14 mouse cellular contexts compared by ENCODE assay signal in the genomic region with DNA sequence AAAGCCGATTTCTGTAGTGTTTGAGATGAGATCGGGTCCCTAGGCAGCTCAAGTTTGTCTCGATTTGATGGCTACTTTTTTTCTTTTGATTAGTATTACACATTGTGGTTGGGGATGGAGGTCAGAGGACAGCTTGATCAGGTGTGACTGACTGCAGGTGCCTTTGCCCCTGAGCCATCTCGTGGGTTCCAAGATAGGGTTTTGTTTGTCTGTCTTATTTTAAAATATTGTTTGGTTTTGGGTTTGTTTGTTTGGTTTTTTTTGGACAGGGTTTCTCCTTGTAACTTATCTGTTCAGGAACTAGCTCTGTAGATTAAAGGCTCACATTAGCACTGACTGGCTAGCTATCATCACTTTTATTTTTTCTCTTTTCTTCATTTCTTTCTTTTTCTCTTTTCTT. TPM values are rescaled to one million over a fixed set of nuclear protein-coding genes. Genes with fewer than 3 reads are reported as not detected.
DNase-seq lines count a peak whose midpoint lies in the region; ATAC-seq and TF ChIP-seq lines count a peak whose summit lies in the region.
"Had no signal": no experiment of that assay in that cellular context is flagged by ENCODE, and none has a peak within 500 bp of the region (broad histone marks: within the 10 kb centered on the region; RNA-seq: fewer than 3 reads in every experiment).

No protein-coding gene starts in this region.

- no peak for DNase-seq in heart, adult 2 months
- no peak for DNase-seq in heart, adult 8-10 months (ENCODE audit: low spot score)
- no peak for DNase-seq in layer of hippocampus, adult 2 months (ENCODE audit: low spot score in 2 of 2)
- no peak for DNase-seq in layer of hippocampus, postnatal 10 days (ENCODE audit: low spot score in 2 of 2)
- peak; percentile 18 for DNase-seq in MN1 (ENCODE audit: low spot score)
- DNase-seq in cerebellum, postnatal 14 days = no peak
- DNase-seq: cerebellum, postnatal 25 days had no signal

- H3K36me3 ChIP-seq in heart, adult 2 months (ENCODE audit: control insufficient read depth, insufficient read depth, low read length) = peaks cover 18% of the 10 kb centered on the region
- peaks cover 13% of the 10 kb centered on the region; the same call in 1 of the 2 replicates for H3K36me3 ChIP-seq in limb, embryonic 12.5 days
- H3K36me3 ChIP-seq: intestine, embryonic 15.5 days had no signal

- no peak overlapping the region for H3K9ac ChIP-seq in heart, adult 2 months (ENCODE audit: low read depth, low read length)
- H3K9ac ChIP-seq in limb, embryonic 12.5 days (replicated peaks) = no peak overlapping the region

- peak overlapping the region; percentile 4; the same call in 1 of the 2 replicates for H3K27ac ChIP-seq in heart, adult 2 months
- peak overlapping the region; percentile 99; the same call in 1 of the 2 replicates for H3K27ac ChIP-seq in layer of hippocampus, adult 2 months
- H3K27ac ChIP-seq in limb, embryonic 12.5 days = peak overlapping the region; percentile 64

- peaks cover 17% of the 10 kb centered on the region for H3K4me1 ChIP-seq in heart, adult 2 months (ENCODE audit: control insufficient read depth, insufficient read depth, low read length)
- H3K4me1 ChIP-seq in limb, embryonic 12.5 days (replicated peaks) = peaks cover 48% of the 10 kb centered on the region

- TF ChIP-seq EP300 in heart, adult 2 months (IDR thresholded peaks at IDR 0.05; ENCODE audit: insufficient read depth, low read depth, low read length) = no peak

- H3K4me3 ChIP-seq in heart, adult 2 months = no peak overlapping the region
- no peak overlapping the region for H3K4me3 ChIP-seq in layer of hippocampus, adult 2 months
- H3K4me3 ChIP-seq in limb, embryonic 12.5 days (replicated peaks) = no peak overlapping the region

- no peak overlapping the region for H3K4me2 ChIP-seq in limb, embryonic 12.5 days

- TF ChIP-seq POLR2A in heart, adult 2 months (IDR thresholded peaks at IDR 0.05; ENCODE audit: insufficient read depth, low read depth, low read length) = no peak

- H3K79me2 ChIP-seq in heart, adult 2 months (replicated peaks; ENCODE audit: control insufficient read depth, insufficient read depth, low read length) = no peaks in the 10 kb centered on the region; the same call in 1 of the 2 replicates

- no peak for ATAC-seq in limb, embryonic 12.5 days (ENCODE audit: insufficient number of reproducible peaks, insufficient read depth, low FRiP score, low TSS enrichment, low read depth)
- ATAC-seq in erythroid progenitor cell, adult 5-6 weeks (replicated peaks; ENCODE audit: low FRiP score, poor library complexity, severe bottlenecking) = no peak
- ATAC-seq: lung, postnatal 0 days had no signal

- intact Hi-C loops in heart, adult 2 months (cut with DNase I) = loop anchor here (10.0 kb wide), 1 partner anchor 211 kb away; no protein-coding TSS in a partner anchor

- H3K27me3 ChIP-seq in heart, adult 2 months (ENCODE audit: control insufficient read depth, insufficient read depth, low read length) = no peaks in the 10 kb centered on the region
- H3K27me3 ChIP-seq in limb, embryonic 12.5 days = no peaks in the 10 kb centered on the region
- H3K27me3 ChIP-seq: intestine, embryonic 15.5 days had no signal

- H3K9me3 ChIP-seq in limb, embryonic 12.5 days = no peaks in the 10 kb centered on the region
- H3K9me3 ChIP-seq: intestine, embryonic 15.5 days had no signal

- WGBS in heart, adult 2 months = 85% methylated on average over 4 of the region's 4 CpGs
- 81% methylated on average over 4 of the region's 4 CpGs for WGBS in limb, embryonic 12.5 days

- no peak for TF ChIP-seq CTCF in heart, adult 2 months (IDR thresholded peaks at IDR 0.05)
- no peak for TF ChIP-seq CTCF in layer of hippocampus, adult 2 months (conservative IDR thresholded peaks at IDR 0.05)

RNA-seq across cellular contexts. Expression of a gene that starts 0.9 kb away (rescaled TPM):
- 100 to 1,000 TPM; 111 to 113 TPM for total RNA-seq in heart, adult 2 months (2021)
- polyA plus RNA-seq in heart, adult 2 months (2012; rRNA removed) = 179 and 246 TPM in 2 replicates
- total RNA-seq in heart, adult 8-10 months (2022) = 100 to 1,000 TPM; 110 to 133 (median 121) TPM
- 100 to 1,000 TPM; 416 to 423 TPM for total RNA-seq in layer of hippocampus, adult 2 months (2021)
- total RNA-seq in layer of hippocampus, postnatal 10 days (2021) = 100 to 1,000 TPM; 323 to 338 TPM
- polyA plus RNA-seq in limb, embryonic 12.5 days (2016; fragmentation: Nextera tagmentation; extraction: Ambion mirVana) = 1,793 and 1,872 TPM in 2 replicates
- 79.6 and 121 TPM in 2 replicates for total RNA-seq in erythroid progenitor cell, adult 5-6 weeks (2015; ENCODE audit: low replicate concordance)
- 21.2 and 44.2 TPM in 2 replicates for total RNA-seq in erythroid progenitor cell, adult 5-6 weeks (2017; ENCODE audit: low replicate concordance)

RNA-seq across cellular contexts. Expression of a gene that starts 34.5 kb away (rescaled TPM):
- not detected for total RNA-seq in heart, adult 2 months (2021)
- polyA plus RNA-seq in heart, adult 2 months (2012; rRNA removed) = not detected in 2 replicates
- under 1 TPM in 1 of 4 experiments, not detected in 3; 0.29 TPM for total RNA-seq in heart, adult 8-10 months (2022)
- not detected for total RNA-seq in layer of hippocampus, adult 2 months (2021)
- total RNA-seq in layer of hippocampus, postnatal 10 days (2021) = not detected
- 0.22 and 0.33 TPM in 2 replicates for polyA plus RNA-seq in limb, embryonic 12.5 days (2016; fragmentation: Nextera tagmentation; extraction: Ambion mirVana)
- total RNA-seq in erythroid progenitor cell, adult 5-6 weeks (2015; ENCODE audit: low replicate concordance) = not detected in 2 replicates
- not detected in 2 replicates for total RNA-seq in erythroid progenitor cell, adult 5-6 weeks (2017; ENCODE audit: low replicate concordance)
- total RNA-seq: gastrocnemius, adult 8-10 months; left cerebral cortex, postnatal 10 days had no signal
- polyA plus RNA-seq: intestine, embryonic 15.5 days; large intestine, adult 2 months had no signal

RNA-seq across cellular contexts. Expression of a gene that starts 45.9 kb away (rescaled TPM):
- 10 to 100 TPM; 39.0 to 46.4 TPM for total RNA-seq in heart, adult 2 months (2021)
- polyA plus RNA-seq in heart, adult 2 months (2012; rRNA removed) = 16.2 and 19.3 TPM in 2 replicates
- total RNA-seq in heart, adult 8-10 months (2022) = 10 to 100 TPM; 34.8 to 57.6 (median 51.3) TPM
- 100 to 1,000 TPM; 144 to 153 TPM for total RNA-seq in layer of hippocampus, adult 2 months (2021)
- total RNA-seq in layer of hippocampus, postnatal 10 days (2021) = 100 to 1,000 TPM; 108 to 117 TPM
- polyA plus RNA-seq in limb, embryonic 12.5 days (2016; fragmentation: Nextera tagmentation; extraction: Ambion mirVana) = 31.4 and 35.4 TPM in 2 replicates
- total RNA-seq in erythroid progenitor cell, adult 5-6 weeks (2015; ENCODE audit: low replicate concordance) = 24.9 and 31.0 TPM in 2 replicates
- 5.5 and 9.8 TPM in 2 replicates for total RNA-seq in erythroid progenitor cell, adult 5-6 weeks (2017; ENCODE audit: low replicate concordance)

Comparison
In these comparisons a context has a peak if more than half of its experiments do, and no peak if none do; other contexts are left out.
1. H3K27ac ChIP-seq: peak in every context shown above with its lines; median percentile 99 in layer of hippocampus, adult 2 months; 64 in limb, embryonic 12.5 days; 4 in heart, adult 2 months.